Mouse (Mus musculus) heart, adult 2 months (tissue): ENCODE results near the gene Ttf1. TPM values are rescaled to one million over a fixed set of nuclear protein-coding genes. Genes with fewer than 3 reads are reported as not detected.
A peak's percentile ranks its signal among the peaks of the same experiment; 100 is the strongest.

Experiments used
- DNase-seq, 2 experiments: peaks; one replicate each; pipeline ENCODE4 v3.0.0; 2021
- H3K27ac ChIP-seq: fragments of 200-600 bp; 2 replicates; pipeline ENCODE4 v1.8.1; 2022
- H3K27me3 ChIP-seq: fragments of 200-500 bp; 2 replicates; pipeline ENCODE4 v1.6.1; 2012; ENCODE audit warnings: mild to moderate bottlenecking, low read length, inconsistent platforms, mixed read lengths; ENCODE audit not compliant: control insufficient read depth, insufficient read depth
- H3K36me3 ChIP-seq: fragments of 200-500 bp; 2 replicates; pipeline ENCODE4 v1.6.1; 2012; ENCODE audit warnings: low read length, inconsistent platforms; ENCODE audit not compliant: control insufficient read depth, insufficient read depth
- H3K4me1 ChIP-seq: fragments of 200-500 bp; 2 replicates; pipeline ENCODE4 v1.6.1; 2011; ENCODE audit warnings: low read length; ENCODE audit not compliant: control insufficient read depth, insufficient read depth
- H3K4me3 ChIP-seq: fragments of 200-600 bp; 2 replicates; pipeline ENCODE4 v1.8.1; 2022
- H3K79me2 ChIP-seq: fragments of 200-500 bp; replicated peaks from 2 replicates; pipeline ENCODE4 v1.6.1; 2012; ENCODE audit warnings: mild to moderate bottlenecking, inconsistent platforms, low read length, moderate library complexity, mixed read lengths; ENCODE audit not compliant: control insufficient read depth, insufficient read depth
- H3K9ac ChIP-seq: fragments of 200-500 bp; 2 replicates; pipeline ENCODE4 v1.6.1; 2012; ENCODE audit warnings: low read depth, mild to moderate bottlenecking, control low read depth, inconsistent platforms, low read length, mixed read lengths
- CTCF ChIP-seq: fragments of 200-600 bp; IDR thresholded peaks from 2 replicates; pipeline ENCODE4 v1.8.1; 2022; ENCODE audit warnings: antibody characterized with exemption, mild to moderate bottlenecking, moderate library complexity
- EP300 ChIP-seq: fragments of 200-500 bp; IDR thresholded peaks from 2 replicates; pipeline ENCODE4 v1.6.1; 2011; ENCODE audit warnings: low read depth, low read length, control low read depth; ENCODE audit not compliant: insufficient read depth
- POLR2A ChIP-seq: fragments of 200-500 bp; IDR thresholded peaks from 2 replicates; pipeline ENCODE4 v1.6.1; 2011; ENCODE audit warnings: mild to moderate bottlenecking, low read depth, low read length, control low read depth; ENCODE audit not compliant: insufficient read depth
- WGBS: fragments of 180-500 bp; shearing (Covaris S2); methylation state at CpG from one replicate; pipeline ENCODE4 v1.1.7; 2018; 5-methylcytosine and 5-hydroxymethylcytosine counted together
- intact Hi-C: fragments of 180-260 bp; cut with DNase I; formaldehyde crosslinking; loops from one replicate; pipeline ENCODE4 v1.15.1; 2025
- polyA plus RNA-seq: library from polyadenylated mRNA; depleted of rRNA; stranded (reverse); fragments of >200 nt; gene quantifications from 2 replicates; pipeline ENCODE4 v1.2.3, GENCODE M21; 2012
- total RNA-seq, 2 experiments: library from RNA; stranded (reverse); gene quantifications; 2 replicates each; pipeline ENCODE4 v1.2.3; 2021

Gene Ttf1
- total and polyA plus RNA-seq, 3 experiments = 3.2 to 7.0 (median 6.1) TPM

GRCm38 (mm10) chr2:29052943-29053454 lies 7.1 kb upstream of the Ttf1 start:
- Histone ChIP-seq H3K9ac (no peak overlapping the region), H3K27me3 (no peaks in the 10 kb centered on the region), H3K36me3 (no peaks in the 10 kb centered on the region), H3K79me2 (no peaks in the 10 kb centered on the region), H3K4me3 (no peak overlapping the region), H3K4me1 (0 out of 2 replicates have a peak, but pooled peaks cover 1% of the 10 kb centered on the region), H3K27ac (no peak overlapping the region)
- WGBS = 22% methylated on average over 4 of the region's 4 CpGs
- intact Hi-C loops = loop anchor here (1.0 to 10.0 kb wide), 6 partner anchors 77 to 549 kb away; no protein-coding TSS in a partner anchor
- peak; percentile 45 to 55 for DNase-seq
- TF ChIP-seq POLR2A (no peak), CTCF (peak; percentile 80)

GRCm38 (mm10) chr2:29053802-29054544 lies 6.1 kb upstream of the Ttf1 start:
- Histone ChIP-seq H3K27ac (no peak overlapping the region), H3K4me1 (0 out of 2 replicates have a peak, but pooled peaks cover 1% of the 10 kb centered on the region), H3K79me2 (no peaks in the 10 kb centered on the region), H3K4me3 (peak overlapping the region; percentile 30), H3K36me3 (no peaks in the 10 kb centered on the region), H3K9ac (no peak overlapping the region), H3K27me3 (no peaks in the 10 kb centered on the region)
- intact Hi-C loops = loop anchor here (1.0 to 10.0 kb wide), 6 partner anchors 78 to 548 kb away; no protein-coding TSS in a partner anchor
- DNase-seq = peak; percentile 48 to 64
- 2% methylated on average over 20 of the region's 20 CpGs for WGBS
- TF ChIP-seq POLR2A (no peak), EP300 (no peak), CTCF (peak; percentile 84)

GRCm38 (mm10) chr2:29054545-29054935 lies 5.5 kb upstream of the Ttf1 start:
- Histone ChIP-seq H3K9ac (peak overlapping the region; percentile 58), H3K27ac (no peak overlapping the region), H3K79me2 (no peaks in the 10 kb centered on the region), H3K27me3 (no peaks in the 10 kb centered on the region), H3K36me3 (no peaks in the 10 kb centered on the region), H3K4me1 (0 out of 2 replicates have a peak, but pooled peaks cover 1% of the 10 kb centered on the region), H3K4me3 (peak overlapping the region; percentile 44)
- WGBS = 2% methylated on average over 30 of the region's 30 CpGs
- no peak for DNase-seq
- intact Hi-C loops = loop anchor here (5.0 to 10.0 kb wide), 3 partner anchors 220 to 548 kb away; no protein-coding TSS in a partner anchor
- no peak for TF ChIP-seq CTCF
- TF ChIP-seq POLR2A = no peak

- WGBS = under 1% methylated on average over 25 of the region's 25 CpGs
- TF ChIP-seq EP300 = peak; percentile 25; the same call in 1 of the 2 replicates
- TF ChIP-seq POLR2A = no peak
- no peak for TF ChIP-seq CTCF
- H3K79me2 ChIP-seq = no peaks in the 10 kb centered on the region
- peak within 1 kb of the TSS; percentile 45; the same call in 1 of the 2 replicates for H3K27ac ChIP-seq
- no peaks in the 10 kb centered on the region for H3K36me3 ChIP-seq
- 0 out of 2 replicates have a peak, but pooled peaks cover 1% of the 10 kb centered on the region for H3K4me1 ChIP-seq
- H3K27me3 ChIP-seq = no peaks in the 10 kb centered on the region
- H3K4me3 ChIP-seq = peak within 1 kb of the TSS; percentile 44
- intact Hi-C loops = loop anchor here (5.0 to 10.0 kb wide), 3 partner anchors 220 to 547 kb away; no protein-coding TSS in a partner anchor
- DNase-seq = peak; percentile 73 to 74
- peak within 1 kb of the TSS; percentile 58 for H3K9ac ChIP-seq
Measured at GRCm38 (mm10) chr2:29054991-29055390, 5.1 kb upstream of the Ttf1 start, which contains the start of gene Cfap77. Cfap77 (minus strand) TSS chr2:29055066.

GRCm38 (mm10) chr2:29065796-29066195 lies 5.7 kb downstream of the Ttf1 start:
- Histone ChIP-seq H3K27ac (no peak overlapping the region), H3K4me3 (no peak overlapping the region), H3K36me3 (no peaks in the 10 kb centered on the region), H3K79me2 (no peaks in the 10 kb centered on the region; the same call in 1 of the 2 replicates), H3K27me3 (no peaks in the 10 kb centered on the region), H3K4me1 (peaks cover 2% of the 10 kb centered on the region), H3K9ac (no peak overlapping the region)
- no peak for DNase-seq
- WGBS = 92% methylated on average over 6 of the region's 6 CpGs
- TF ChIP-seq EP300 (no peak), POLR2A (no peak), CTCF (no peak)
- intact Hi-C loops = no loop called here

- Histone ChIP-seq H3K27ac (no peak overlapping the region), H3K27me3 (no peaks in the 10 kb centered on the region), H3K4me1 (peaks cover 2% of the 10 kb centered on the region), H3K36me3 (no peaks in the 10 kb centered on the region), H3K9ac (no peak overlapping the region), H3K4me3 (no peak overlapping the region), H3K79me2 (no peaks in the 10 kb centered on the region; the same call in 1 of the 2 replicates)
- intact Hi-C loops = no loop called here
- TF ChIP-seq CTCF (peak; percentile 57), EP300 (no peak), POLR2A (no peak)
- DNase-seq = no peak
- 53% methylated on average over 7 of the region's 7 CpGs for WGBS
Measured at GRCm38 (mm10) chr2:29066410-29066809, 6.3 kb downstream of the Ttf1 start.
